Mouse (Mus musculus) cerebellum, adult 11-12 months (tissue): ENCODE data around the gene Mrps11.

Experiments used
- DNase-seq: peaks from one replicate; pipeline ENCODE4 v3.0.0; 2022

The Mrps11 gene

GRCm38 (mm10) chr7:78782639-78783581, at the start of gene Mrps11, which contains the start of gene Mrpl46:
Mrps11 (plus strand) TSS chr7:78783119.
Mrpl46 (minus strand) TSS chr7:78783531.
- DNase-seq, result peak; percentile 84

- DNase-seq, result no peak
These were observed 45.7 kb upstream of the Mrps11 start for GRCm38 (mm10) chr7:78737196-78737595.

GRCm38 (mm10) chr7:78737614-78738210, 45.2 kb upstream of the Mrps11 start, which contains the start of gene Ntrk3:
Ntrk3 (minus strand) TSS chr7:78738012.
- no peak for DNase-seq

- DNase-seq, result no peak
These were observed 43.4 kb upstream of the Mrps11 start for GRCm38 (mm10) chr7:78739351-78740000.

- DNase-seq, result no peak
These were observed 39.1 kb upstream of the Mrps11 start for GRCm38 (mm10) chr7:78743731-78744385.

GRCm38 (mm10) chr7:78752961-78753360, 30.0 kb upstream of the Mrps11 start:
- no peak for DNase-seq

GRCm38 (mm10) chr7:78753752-78754457, 29.0 kb upstream of the Mrps11 start:
- no peak for DNase-seq

GRCm38 (mm10) chr7:78754458-78755000, 28.4 kb upstream of the Mrps11 start:
- no peak for DNase-seq

- no peak for DNase-seq
These were observed 19.1 kb upstream of the Mrps11 start for GRCm38 (mm10) chr7:78763801-78764200.

- DNase-seq, result peak; percentile 64
These were observed 17.7 kb upstream of the Mrps11 start for GRCm38 (mm10) chr7:78765215-78765631.

- DNase-seq, result peak; percentile 86
These were observed 16.8 kb upstream of the Mrps11 start for GRCm38 (mm10) chr7:78766019-78766683.

GRCm38 (mm10) chr7:78767929-78768531, 14.9 kb upstream of the Mrps11 start:
- no peak for DNase-seq

- DNase-seq, result no peak
These were observed 13.8 kb upstream of the Mrps11 start for GRCm38 (mm10) chr7:78769075-78769652.

- no peak for DNase-seq
These were observed 12.0 kb upstream of the Mrps11 start for GRCm38 (mm10) chr7:78770936-78771335.

- DNase-seq, result no peak
These were observed 4.2 kb upstream of the Mrps11 start for GRCm38 (mm10) chr7:78778741-78779140.

- DNase-seq, result no peak
These were observed 3.0 kb downstream of the Mrps11 start for GRCm38 (mm10) chr7:78785906-78786305.

- DNase-seq, result no peak
These were observed 5.0 kb downstream of the Mrps11 start for GRCm38 (mm10) chr7:78787793-78788380.

- DNase-seq, result peak; percentile 40
These were observed 8.7 kb downstream of the Mrps11 start for GRCm38 (mm10) chr7:78791359-78792222.
